ENCODE assay signal across 7 mouse cellular contexts in genomic region chr5:123670800-123671472, GRCm38 (mm10). TPM values are rescaled to one million over a fixed set of nuclear protein-coding genes. Genes with fewer than 3 reads are reported as not detected.
DNase-seq lines count a peak whose midpoint lies in the region; ATAC-seq lines count a peak whose summit lies in the region.

No protein-coding gene starts in this region.

- intact Hi-C loops in heart, postnatal 25 days (cut with DNase I) = no loop called here
- intact Hi-C loops in left cerebral cortex, postnatal 10 days (cut with DNase I) = no loop called here

- peak; percentile 56; the same call in 1 of the 2 replicates for ATAC-seq in embryonic facial prominence, embryonic 11.5 days (replicated peaks; ENCODE audit: insufficient number of reproducible peaks, low FRiP score, low TSS enrichment, low read depth)
- ATAC-seq in liver, embryonic 15.5 days (ENCODE audit: insufficient read depth) = peak; percentile 30; the same call in 1 of the 2 replicates
- no peak for ATAC-seq in stomach, embryonic 16.5 days (ENCODE audit: insufficient read depth, low FRiP score)

- DNase-seq in thymus, postnatal 25 days = peak; percentile 8
- no peak for DNase-seq in thymus, postnatal 0 days (ENCODE audit: low spot score)
- peak; percentile 42 for DNase-seq in embryonic facial prominence, embryonic 11.5 days (ENCODE audit: low spot score)
- peak; percentile 58 for DNase-seq in heart, postnatal 25 days (ENCODE audit: low spot score)
- no peak for DNase-seq in left cerebral cortex, postnatal 10 days (ENCODE audit: extremely low spot score in 1 of 2, low spot score in 2 of 2)

- H3K4me2 ChIP-seq in embryonic facial prominence, embryonic 11.5 days (ENCODE audit: low read depth, low read length) = no peak overlapping the region; the same call in 1 of the 2 replicates
- H3K4me2 ChIP-seq in liver, embryonic 15.5 days = peak overlapping the region; percentile 55
- no peak overlapping the region; the same call in 1 of the 2 replicates for H3K4me2 ChIP-seq in stomach, embryonic 16.5 days (ENCODE audit: low read depth, low read length)

- no peak overlapping the region for H3K4me3 ChIP-seq in embryonic facial prominence, embryonic 11.5 days (ENCODE audit: low read depth, low read length)
- peak overlapping the region; percentile 18 for H3K4me3 ChIP-seq in liver, embryonic 15.5 days (replicated peaks)
- H3K4me3 ChIP-seq in stomach, embryonic 16.5 days (replicated peaks; ENCODE audit: low read length) = no peak overlapping the region

- H3K9me3 ChIP-seq in embryonic facial prominence, embryonic 11.5 days (replicated peaks; ENCODE audit: control insufficient read depth, low read length) = no peaks in the 10 kb centered on the region
- no peaks in the 10 kb centered on the region for H3K9me3 ChIP-seq in liver, embryonic 15.5 days (replicated peaks)
- no peaks in the 10 kb centered on the region for H3K9me3 ChIP-seq in stomach, embryonic 16.5 days (replicated peaks; ENCODE audit: control insufficient read depth, low read length)

- H3K27ac ChIP-seq in embryonic facial prominence, embryonic 11.5 days (replicated peaks; ENCODE audit: low read depth, low read length) = peak overlapping the region; percentile 47
- peak overlapping the region; percentile 69 for H3K27ac ChIP-seq in liver, embryonic 15.5 days (replicated peaks)
- peak overlapping the region; percentile 6; the same call in 1 of the 2 replicates for H3K27ac ChIP-seq in stomach, embryonic 16.5 days (ENCODE audit: low read length)

- H3K9ac ChIP-seq in embryonic facial prominence, embryonic 11.5 days (replicated peaks; ENCODE audit: low read length) = no peak overlapping the region
- peak overlapping the region; percentile 23; the same call in 1 of the 2 replicates for H3K9ac ChIP-seq in liver, embryonic 15.5 days
- H3K9ac ChIP-seq in stomach, embryonic 16.5 days (ENCODE audit: low read length) = no peak overlapping the region

- 16% methylated on average over 14 of the region's 14 CpGs for WGBS in embryonic facial prominence, embryonic 11.5 days
- 42% methylated on average over 14 of the region's 14 CpGs for WGBS in liver, embryonic 15.5 days (ENCODE audit: insufficient replicate concordance)
- WGBS in stomach, embryonic 16.5 days = 33% methylated on average over 14 of the region's 14 CpGs

- no peaks in the 10 kb centered on the region for H3K36me3 ChIP-seq in embryonic facial prominence, embryonic 11.5 days (replicated peaks; ENCODE audit: control insufficient read depth, insufficient read depth, low read depth, low read length)
- H3K36me3 ChIP-seq in liver, embryonic 15.5 days (replicated peaks) = no peaks in the 10 kb centered on the region
- no peaks in the 10 kb centered on the region for H3K36me3 ChIP-seq in stomach, embryonic 16.5 days (ENCODE audit: control insufficient read depth, insufficient read depth, low read length)

- H3K27me3 ChIP-seq in embryonic facial prominence, embryonic 11.5 days (ENCODE audit: control insufficient read depth, insufficient read depth, low read length) = no peaks in the 10 kb centered on the region
- H3K27me3 ChIP-seq in liver, embryonic 15.5 days = no peaks in the 10 kb centered on the region
- no peaks in the 10 kb centered on the region for H3K27me3 ChIP-seq in stomach, embryonic 16.5 days (ENCODE audit: control insufficient read depth, insufficient read depth, low read length)

- peaks cover 9% of the 10 kb centered on the region; the same call in 1 of the 2 replicates for H3K4me1 ChIP-seq in embryonic facial prominence, embryonic 11.5 days (ENCODE audit: control insufficient read depth, insufficient read depth, low read length)
- H3K4me1 ChIP-seq in liver, embryonic 15.5 days (replicated peaks) = peaks cover 62% of the 10 kb centered on the region
- H3K4me1 ChIP-seq in stomach, embryonic 16.5 days (ENCODE audit: control insufficient read depth, insufficient read depth, low read length) = peaks cover 6% of the 10 kb centered on the region

RNA-seq across cellular contexts. Expression of gene Clip1, which starts 13.5 kb away (rescaled TPM):
- 30.6 and 33.7 TPM in 2 replicates for polyA plus RNA-seq in thymus, postnatal 0 days (2015; fragmentation: Nextera tagmentation; extraction: Ambion mirVana)
- 34.2 and 37.3 TPM in 2 replicates for polyA plus RNA-seq in embryonic facial prominence, embryonic 11.5 days (2014; fragmentation: Nextera tagmentation; extraction: Ambion mirVana)
- 100 to 1,000 TPM; 135 to 152 TPM for total RNA-seq in heart, postnatal 25 days (2021)
- 10.8 and 11.9 TPM in 2 replicates for polyA plus RNA-seq in liver, embryonic 15.5 days (2015; fragmentation: Nextera tagmentation; extraction: Ambion mirVana)
- 40.6 and 46.1 TPM in 2 replicates for polyA plus RNA-seq in stomach, embryonic 16.5 days (2015; fragmentation: Nextera tagmentation; extraction: Ambion mirVana)
- total RNA-seq in left cerebral cortex, postnatal 10 days (2021) = 100 to 1,000 TPM; 112 to 122 TPM

RNA-seq across cellular contexts. Expression of gene Zcchc8, which starts 50.0 kb away (rescaled TPM):
- 83.8 and 86.3 TPM in 2 replicates for polyA plus RNA-seq in thymus, postnatal 0 days (2015; fragmentation: Nextera tagmentation; extraction: Ambion mirVana)
- polyA plus RNA-seq in embryonic facial prominence, embryonic 11.5 days (2014; fragmentation: Nextera tagmentation; extraction: Ambion mirVana) = 70.3 and 80.5 TPM in 2 replicates
- total RNA-seq in heart, postnatal 25 days (2021) = 10 to 100 TPM; 23.2 to 25.1 TPM
- 25.6 and 28.6 TPM in 2 replicates for polyA plus RNA-seq in liver, embryonic 15.5 days (2015; fragmentation: Nextera tagmentation; extraction: Ambion mirVana)
- 61.1 and 64.5 TPM in 2 replicates for polyA plus RNA-seq in stomach, embryonic 16.5 days (2015; fragmentation: Nextera tagmentation; extraction: Ambion mirVana)
- total RNA-seq in left cerebral cortex, postnatal 10 days (2021) = 10 to 100 TPM; 45.0 to 47.6 TPM

Comparison
In these comparisons a context has a peak if more than half of its experiments do, and no peak if none do; other contexts are left out.
1. DNase-seq: peak in thymus, postnatal 25 days (single experiment), embryonic facial prominence, embryonic 11.5 days (single experiment) and heart, postnatal 25 days (single experiment); none in thymus, postnatal 0 days (single experiment) and left cerebral cortex, postnatal 10 days (0 of 2).
2. H3K27ac ChIP-seq: peak in every context shown above with its lines; median percentile 69 in liver, embryonic 15.5 days; 47 in embryonic facial prominence, embryonic 11.5 days; 6 in stomach, embryonic 16.5 days.